Mouse (Mus musculus) left cerebral cortex, adult 2 months (tissue): ENCODE measurements at regions not wholly inside any gene's neighbourhood (a gene's known extent, or its start where the extent isn't known, plus 50 kb on each side); places are given as distances from the start of the nearest gene placed in this dataset.
"Not testable (repeated sequence)": the region's sequence is repeated elsewhere in the genome, so short reads cannot be mapped to it uniquely, and the experiment has no call there.

Source experiments
- DNase-seq, 2 experiments: peaks; one replicate each; pipeline ENCODE4 v3.0.0; 2021 to 2022; ENCODE audit warnings: low spot score in 2 of 2, mixed read lengths in 1 of 2; ENCODE audit errors: extremely low spot score in 1 of 2
- H3K27ac ChIP-seq: fragments of 200-600 bp; 2 replicates; pipeline ENCODE4 v1.8.1; 2022
- H3K4me3 ChIP-seq: fragments of 200-600 bp; 2 replicates; pipeline ENCODE4 v1.8.1; 2022
- intact Hi-C: fragments of 180-260 bp; cut with DNase I; formaldehyde crosslinking; loops from one replicate; pipeline ENCODE4 v1.15.1; 2025

DNA sequence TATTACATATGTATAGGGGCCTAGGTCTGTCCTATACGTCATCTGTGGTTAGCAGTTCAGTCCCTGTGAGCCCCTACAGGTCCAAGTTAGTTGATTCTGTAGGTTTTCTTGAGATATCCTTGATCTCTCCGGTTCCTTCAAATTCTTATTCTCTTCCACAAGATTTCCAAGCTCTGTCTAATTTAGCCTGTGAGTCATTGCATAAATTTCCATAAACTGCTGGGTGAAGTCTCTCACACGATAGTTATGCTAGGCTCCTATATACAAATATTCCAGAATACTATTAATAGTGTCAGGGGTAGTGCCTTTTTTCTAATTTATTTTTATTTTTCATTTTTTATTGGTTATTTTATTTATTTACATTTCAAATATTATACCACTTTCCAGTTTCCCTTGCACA lies 105.4 kb downstream of the 4921509C19Rik start:
- intact Hi-C loops, result loop anchor here (5.0 kb wide), 1 partner anchor 148 kb away; no protein-coding TSS in a partner anchor
- DNase-seq, H3K4me3 ChIP-seq: not testable (repeated sequence)

More for the DNA sequence above, 105.4 kb downstream of the 4921509C19Rik start:
- not testable (repeated sequence) for H3K27ac ChIP-seq
